Mouse (Mus musculus) kidney, adult 2 months (tissue): Measurements from ENCODE around the gene Nabp2.
A peak's percentile ranks its signal among the peaks of the same experiment; 100 is the strongest.

Experiments
- CTCF ChIP-seq: fragments of 200-500 bp; conservative IDR thresholded peaks from 2 replicates; pipeline ENCODE4 v1.5.1; 2011; ENCODE audit warnings: low read depth, mild to moderate bottlenecking, control low read depth, low read length, moderate library complexity, mixed read lengths; ENCODE audit not compliant: insufficient read depth, insufficient read length
- POLR2A ChIP-seq: fragments of 200-500 bp; IDR thresholded peaks from one replicate; pipeline ENCODE4 v1.6.1; 2011; ENCODE audit warnings: low read depth, low read length, control low read depth

- peak; percentile 37 for TF ChIP-seq CTCF
- no peak for TF ChIP-seq POLR2A
Observed at GRCm38 (mm10) chr10:128458719-128459408, 47.6 kb upstream of the Nabp2 start, which contains the start of gene Smarcc2.
